Mouse (Mus musculus): ENCODE data around the gene Gfm1. TPM values are rescaled to one million over a fixed set of nuclear protein-coding genes. Genes with fewer than 3 reads are reported as not detected.

Gene Gfm1
- polyA plus RNA-seq, 1 experiment: 84.5 TPM

GRCm38 (mm10) chr3:67459881-67460280, 30.0 kb downstream of the Gfm1 start:
- Histone ChIP-seq H3K9me3 (replicated peaks; ENCODE audit: control insufficient read depth, insufficient read depth, low read length, poor library complexity, severe bottlenecking) (no peaks in the 10 kb centered on the region), H3K36me3 (ENCODE audit: control insufficient read depth, insufficient read depth, low read length, poor library complexity, severe bottlenecking) (peaks cover 26% of the 10 kb centered on the region), H3K27ac (ENCODE audit: insufficient read depth, low read length) (no peak overlapping the region), H3K4me1 (ENCODE audit: control insufficient read depth, insufficient read depth, low read length) (no peaks in the 10 kb centered on the region), H3K27me3 (ENCODE audit: control insufficient read depth, insufficient read depth, low read length, poor library complexity, severe bottlenecking) (no peaks in the 10 kb centered on the region), H3K9ac (ENCODE audit: low read depth, poor library complexity, severe bottlenecking) (no peak overlapping the region), H3K4me3 (ENCODE audit: low read depth, low read length) (no peak overlapping the region)
- TF ChIP-seq CTCF (IDR thresholded peaks at IDR 0.05; ENCODE audit: low read depth, low read length) (no peak), EP300 (IDR thresholded peaks at IDR 0.05; ENCODE audit: insufficient read depth, low read depth, low read length) (no peak), POLR2A (IDR thresholded peaks at IDR 0.05; ENCODE audit: insufficient read depth, low read length) (no peak)

GRCm38 (mm10) chr3:67462015-67462414, 32.1 kb downstream of the Gfm1 start:
- TF ChIP-seq CTCF (IDR thresholded peaks at IDR 0.05; ENCODE audit: low read depth, low read length) (no peak), POLR2A (IDR thresholded peaks at IDR 0.05; ENCODE audit: insufficient read depth, low read length) (no peak), EP300 (IDR thresholded peaks at IDR 0.05; ENCODE audit: insufficient read depth, low read depth, low read length) (no peak)
- no peaks in the 10 kb centered on the region for H3K4me1 ChIP-seq (ENCODE audit: control insufficient read depth, insufficient read depth, low read length)
- no peaks in the 10 kb centered on the region for H3K27me3 ChIP-seq (ENCODE audit: control insufficient read depth, insufficient read depth, low read length, poor library complexity, severe bottlenecking)
- H3K9ac ChIP-seq (ENCODE audit: low read depth, poor library complexity, severe bottlenecking): no peak overlapping the region
- no peak overlapping the region for H3K27ac ChIP-seq (ENCODE audit: insufficient read depth, low read length)
- H3K9me3 ChIP-seq (replicated peaks; ENCODE audit: control insufficient read depth, insufficient read depth, low read length, poor library complexity, severe bottlenecking): no peaks in the 10 kb centered on the region
- peaks cover 16% of the 10 kb centered on the region for H3K36me3 ChIP-seq (ENCODE audit: control insufficient read depth, insufficient read depth, low read length, poor library complexity, severe bottlenecking)
- H3K4me3 ChIP-seq (ENCODE audit: low read depth, low read length): no peak overlapping the region

GRCm38 (mm10) chr3:67462578-67462977, 32.7 kb downstream of the Gfm1 start:
- no peaks in the 10 kb centered on the region for H3K4me1 ChIP-seq (ENCODE audit: control insufficient read depth, insufficient read depth, low read length)
- no peaks in the 10 kb centered on the region for H3K9me3 ChIP-seq (replicated peaks; ENCODE audit: control insufficient read depth, insufficient read depth, low read length, poor library complexity, severe bottlenecking)
- no peak for TF ChIP-seq POLR2A (IDR thresholded peaks at IDR 0.05; ENCODE audit: insufficient read depth, low read length)
- TF ChIP-seq CTCF (IDR thresholded peaks at IDR 0.05; ENCODE audit: low read depth, low read length): no peak
- TF ChIP-seq EP300 (IDR thresholded peaks at IDR 0.05; ENCODE audit: insufficient read depth, low read depth, low read length): no peak
- H3K27me3 ChIP-seq (ENCODE audit: control insufficient read depth, insufficient read depth, low read length, poor library complexity, severe bottlenecking): no peaks in the 10 kb centered on the region
- H3K36me3 ChIP-seq (ENCODE audit: control insufficient read depth, insufficient read depth, low read length, poor library complexity, severe bottlenecking): peaks cover 13% of the 10 kb centered on the region
- H3K4me3 ChIP-seq (ENCODE audit: low read depth, low read length): no peak overlapping the region
- no peak overlapping the region for H3K9ac ChIP-seq (ENCODE audit: low read depth, poor library complexity, severe bottlenecking)
- H3K27ac ChIP-seq (ENCODE audit: insufficient read depth, low read length): no peak overlapping the region

- no peak overlapping the region for H3K27ac ChIP-seq (ENCODE audit: insufficient read depth, low read length)
- peak overlapping the region; percentile 50 for H3K9ac ChIP-seq (ENCODE audit: low read depth, poor library complexity, severe bottlenecking)
- H3K4me1 ChIP-seq (ENCODE audit: control insufficient read depth, insufficient read depth, low read length): no peaks in the 10 kb centered on the region
- H3K36me3 ChIP-seq (ENCODE audit: control insufficient read depth, insufficient read depth, low read length, poor library complexity, severe bottlenecking): peaks cover 14% of the 10 kb centered on the region
- H3K4me3 ChIP-seq (ENCODE audit: low read depth, low read length): 0 out of 2 replicates have a peak overlapping the region, but pooled peaks have one; percentile 15
- H3K9me3 ChIP-seq (replicated peaks; ENCODE audit: control insufficient read depth, insufficient read depth, low read length, poor library complexity, severe bottlenecking): no peaks in the 10 kb centered on the region
- no peak for TF ChIP-seq CTCF (IDR thresholded peaks at IDR 0.05; ENCODE audit: low read depth, low read length)
- TF ChIP-seq POLR2A (IDR thresholded peaks at IDR 0.05; ENCODE audit: insufficient read depth, low read length): no peak
- no peak for TF ChIP-seq EP300 (IDR thresholded peaks at IDR 0.05; ENCODE audit: insufficient read depth, low read depth, low read length)
- no peaks in the 10 kb centered on the region for H3K27me3 ChIP-seq (ENCODE audit: control insufficient read depth, insufficient read depth, low read length, poor library complexity, severe bottlenecking)
Measured at GRCm38 (mm10) chr3:67463001-67463400, 33.1 kb downstream of the Gfm1 start.

- peak within 1 kb of the TSS; percentile 65 for H3K4me3 ChIP-seq (ENCODE audit: low read depth, low read length)
- no peaks in the 10 kb centered on the region for H3K27me3 ChIP-seq (ENCODE audit: control insufficient read depth, insufficient read depth, low read length, poor library complexity, severe bottlenecking)
- peaks cover 12% of the 10 kb centered on the region for H3K36me3 ChIP-seq (ENCODE audit: control insufficient read depth, insufficient read depth, low read length, poor library complexity, severe bottlenecking)
- H3K9me3 ChIP-seq (replicated peaks; ENCODE audit: control insufficient read depth, insufficient read depth, low read length, poor library complexity, severe bottlenecking): no peaks in the 10 kb centered on the region
- no peak within 1 kb of the TSS for H3K27ac ChIP-seq (ENCODE audit: insufficient read depth, low read length)
- TF ChIP-seq CTCF (IDR thresholded peaks at IDR 0.05; ENCODE audit: low read depth, low read length) (no peak), POLR2A (IDR thresholded peaks at IDR 0.05; ENCODE audit: insufficient read depth, low read length) (no peak), EP300 (IDR thresholded peaks at IDR 0.05; ENCODE audit: insufficient read depth, low read depth, low read length) (0 out of 2 replicates have a peak, but pooled peaks have one; percentile 9)
- H3K4me1 ChIP-seq (ENCODE audit: control insufficient read depth, insufficient read depth, low read length): no peaks in the 10 kb centered on the region
- peak within 1 kb of the TSS; percentile 50 for H3K9ac ChIP-seq (ENCODE audit: low read depth, poor library complexity, severe bottlenecking)
Measured at GRCm38 (mm10) chr3:67463450-67464372, 33.8 kb downstream of the Gfm1 start, which contains the start of gene Lxn. Gene Lxn, minus strand, starts transcription at chr3:67463926.

GRCm38 (mm10) chr3:67466576-67466975, 36.7 kb downstream of the Gfm1 start:
- Histone ChIP-seq H3K27ac (ENCODE audit: insufficient read depth, low read length) (no peak overlapping the region), H3K9me3 (replicated peaks; ENCODE audit: control insufficient read depth, insufficient read depth, low read length, poor library complexity, severe bottlenecking) (no peaks in the 10 kb centered on the region), H3K36me3 (ENCODE audit: control insufficient read depth, insufficient read depth, low read length, poor library complexity, severe bottlenecking) (peaks cover 5% of the 10 kb centered on the region; the same call in 1 of the 2 replicates), H3K27me3 (ENCODE audit: control insufficient read depth, insufficient read depth, low read length, poor library complexity, severe bottlenecking) (no peaks in the 10 kb centered on the region), H3K4me1 (ENCODE audit: control insufficient read depth, insufficient read depth, low read length) (no peaks in the 10 kb centered on the region), H3K9ac (ENCODE audit: low read depth, poor library complexity, severe bottlenecking) (no peak overlapping the region), H3K4me3 (ENCODE audit: low read depth, low read length) (no peak overlapping the region)
- TF ChIP-seq EP300 (IDR thresholded peaks at IDR 0.05; ENCODE audit: insufficient read depth, low read depth, low read length): no peak
- TF ChIP-seq CTCF (IDR thresholded peaks at IDR 0.05; ENCODE audit: low read depth, low read length): no peak
- no peak for TF ChIP-seq POLR2A (IDR thresholded peaks at IDR 0.05; ENCODE audit: insufficient read depth, low read length)
